In the genomic region with DNA sequence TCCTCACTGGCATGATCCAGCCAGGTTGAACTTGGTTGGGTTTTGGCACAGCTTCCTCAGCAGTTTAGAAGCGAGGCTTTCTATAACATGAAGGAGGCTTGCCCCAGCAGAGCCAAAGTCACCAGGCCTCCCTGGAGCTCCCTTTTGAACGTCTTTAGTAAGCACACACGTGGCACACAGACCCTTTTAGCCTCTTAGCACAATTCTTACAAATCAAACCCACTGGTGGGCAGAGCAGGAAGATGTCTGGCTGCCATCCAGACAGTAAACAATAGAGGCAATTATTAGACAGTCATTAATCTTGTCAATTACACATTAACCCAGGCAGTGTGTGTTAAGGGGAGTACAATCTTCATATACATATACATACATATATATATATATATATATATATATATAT, we compare ENCODE assay signal across 15 mouse cellular contexts.
A peak's percentile ranks its signal among the peaks of the same experiment; 100 is the strongest.
DNase-seq lines count a peak whose midpoint lies in the region; ATAC-seq and TF ChIP-seq lines count a peak whose summit lies in the region.
"Had no signal": no experiment of that assay in that cellular context is flagged by ENCODE, and none has a peak within 500 bp of the region (broad histone marks: within the 10 kb centered on the region; RNA-seq: fewer than 3 reads in every experiment).

No protein-coding gene starts in this region.

- H3K4me3 ChIP-seq in forebrain, postnatal 0 days (ENCODE audit: low read depth, low read length) = no peak overlapping the region
- no peak overlapping the region for H3K4me3 ChIP-seq in forebrain, embryonic 11.5 days (ENCODE audit: low read depth, low read length)
- H3K4me3 ChIP-seq in intestine, embryonic 15.5 days (replicated peaks) = no peak overlapping the region
- H3K4me3 ChIP-seq in stomach, embryonic 14.5 days (ENCODE audit: low read depth, low read length) = no peak overlapping the region
- H3K4me3 ChIP-seq: left cerebral cortex, adult 2 months; limb, embryonic 13.5 days; midbrain, embryonic 10.5 days had no signal

- H3K9ac ChIP-seq in forebrain, postnatal 0 days = no peak overlapping the region
- H3K9ac ChIP-seq in forebrain, embryonic 11.5 days (ENCODE audit: low read length) = no peak overlapping the region
- H3K9ac ChIP-seq in intestine, embryonic 15.5 days = no peak overlapping the region
- no peak overlapping the region for H3K9ac ChIP-seq in stomach, embryonic 14.5 days (replicated peaks; ENCODE audit: low read depth, low read length)
- H3K9ac ChIP-seq: limb, embryonic 13.5 days had no signal

- 16% methylated on average over 3 of the region's 3 CpGs for WGBS in forebrain, postnatal 0 days
- 54% methylated on average over 3 of the region's 3 CpGs for WGBS in forebrain, embryonic 11.5 days
- 24% methylated on average over 3 of the region's 3 CpGs for WGBS in intestine, embryonic 15.5 days
- 17% methylated on average over 3 of the region's 3 CpGs for WGBS in stomach, embryonic 14.5 days

- no peaks in the 10 kb centered on the region for H3K4me1 ChIP-seq in forebrain, postnatal 0 days (ENCODE audit: insufficient read depth)
- H3K4me1 ChIP-seq in forebrain, embryonic 11.5 days (replicated peaks; ENCODE audit: control insufficient read depth, insufficient read depth, low read length) = no peaks in the 10 kb centered on the region; the same call in 1 of the 2 replicates
- H3K4me1 ChIP-seq in intestine, embryonic 15.5 days (replicated peaks) = peaks cover 3% of the 10 kb centered on the region
- peaks cover 14% of the 10 kb centered on the region for H3K4me1 ChIP-seq in stomach, embryonic 14.5 days (ENCODE audit: control insufficient read depth, insufficient read depth, low read length)
- H3K4me1 ChIP-seq: midbrain, embryonic 10.5 days had no signal

- H3K36me3 ChIP-seq in forebrain, postnatal 0 days (ENCODE audit: insufficient read depth) = no peaks in the 10 kb centered on the region
- no peaks in the 10 kb centered on the region for H3K36me3 ChIP-seq in forebrain, embryonic 11.5 days (ENCODE audit: control insufficient read depth, insufficient read depth, low read length)
- H3K36me3 ChIP-seq in intestine, embryonic 15.5 days = no peaks in the 10 kb centered on the region
- H3K36me3 ChIP-seq in stomach, embryonic 14.5 days (ENCODE audit: control insufficient read depth, insufficient read depth, low read length) = no peaks in the 10 kb centered on the region
- H3K36me3 ChIP-seq: limb, embryonic 13.5 days; midbrain, embryonic 10.5 days had no signal

- H3K27me3 ChIP-seq in forebrain, postnatal 0 days (ENCODE audit: insufficient read depth, low read length) = no peaks in the 10 kb centered on the region
- no peaks in the 10 kb centered on the region for H3K27me3 ChIP-seq in forebrain, embryonic 11.5 days (ENCODE audit: control insufficient read depth, insufficient read depth, low read length)
- H3K27me3 ChIP-seq in intestine, embryonic 15.5 days (replicated peaks) = no peaks in the 10 kb centered on the region
- no peaks in the 10 kb centered on the region for H3K27me3 ChIP-seq in stomach, embryonic 14.5 days (ENCODE audit: control insufficient read depth, insufficient read depth, low read length)
- H3K27me3 ChIP-seq: limb, embryonic 13.5 days had no signal

- DNase-seq in forebrain, postnatal 0 days = peak; percentile 7
- DNase-seq in forebrain, embryonic 11.5 days (ENCODE audit: low spot score) = no peak
- peak; percentile 33 for DNase-seq in kidney, adult 9 months
- no peak for DNase-seq in kidney, adult 11 months
- no peak for DNase-seq in urinary bladder, postnatal 36 days (ENCODE audit: low spot score in 2 of 2)
- no peak for DNase-seq in gastrocnemius, postnatal 25 days
- DNase-seq: cerebellum, adult 2 months; heart, postnatal 4 days; lung, adult 18-20 months; thymus, postnatal 25 days had no signal

- H3K9me3 ChIP-seq in forebrain, postnatal 0 days (ENCODE audit: low read length) = no peaks in the 10 kb centered on the region
- no peaks in the 10 kb centered on the region for H3K9me3 ChIP-seq in forebrain, embryonic 11.5 days (ENCODE audit: control insufficient read depth, low read length)
- no peaks in the 10 kb centered on the region for H3K9me3 ChIP-seq in intestine, embryonic 15.5 days
- H3K9me3 ChIP-seq in stomach, embryonic 14.5 days (ENCODE audit: control insufficient read depth, low read depth, low read length) = no peaks in the 10 kb centered on the region
- H3K9me3 ChIP-seq: limb, embryonic 13.5 days; midbrain, embryonic 10.5 days had no signal

- no peak overlapping the region for H3K4me2 ChIP-seq in forebrain, postnatal 0 days (ENCODE audit: low read depth)
- no peak overlapping the region for H3K4me2 ChIP-seq in forebrain, embryonic 11.5 days (ENCODE audit: low read depth, low read length, severe bottlenecking)
- no peak overlapping the region for H3K4me2 ChIP-seq in intestine, embryonic 15.5 days (replicated peaks)
- H3K4me2 ChIP-seq in stomach, embryonic 14.5 days (replicated peaks; ENCODE audit: low read depth, low read length) = no peak overlapping the region
- H3K4me2 ChIP-seq: limb, embryonic 13.5 days had no signal

- H3K27ac ChIP-seq in forebrain, postnatal 0 days (ENCODE audit: low read depth, low read length) = no peak overlapping the region
- no peak overlapping the region for H3K27ac ChIP-seq in forebrain, embryonic 11.5 days (ENCODE audit: low read depth, low read length)
- H3K27ac ChIP-seq in intestine, embryonic 15.5 days = no peak overlapping the region
- H3K27ac ChIP-seq in stomach, embryonic 14.5 days (ENCODE audit: low read length) = 0 out of 2 replicates have a peak overlapping the region, but pooled peaks have one; percentile 10
- H3K27ac ChIP-seq: left cerebral cortex, adult 2 months; limb, embryonic 13.5 days; midbrain, embryonic 10.5 days had no signal

- no peak for ATAC-seq in forebrain, postnatal 0 days
- ATAC-seq in forebrain, embryonic 11.5 days (replicated peaks; ENCODE audit: low FRiP score) = no peak
- ATAC-seq in intestine, embryonic 15.5 days = peak; percentile 62
- no peak for ATAC-seq in stomach, embryonic 14.5 days (ENCODE audit: insufficient number of reproducible peaks, insufficient read depth, low FRiP score, low read depth)

- TF ChIP-seq CTCF in forebrain, postnatal 0 days (IDR thresholded peaks at IDR 0.05; ENCODE audit: low read depth) = no peak

Comparison
In these comparisons a context has a peak if more than half of its experiments do, and no peak if none do; other contexts are left out.
1. DNase-seq: peak in forebrain, postnatal 0 days (single experiment) and kidney, adult 9 months (single experiment); none in forebrain, embryonic 11.5 days (single experiment), kidney, adult 11 months (single experiment), urinary bladder, postnatal 36 days (0 of 2) and gastrocnemius, postnatal 25 days (single experiment).